Mouse (Mus musculus) mature B cell (primary cell): ENCODE measurements around the gene Arid3c.

Source experiments
- in situ Hi-C: fragments of 300-500 bp; cut with MboI; formaldehyde crosslinking; loops from 2 replicates; pipeline ENCODE4 v1.14.3; 2019

Arid3c gene

DNA sequence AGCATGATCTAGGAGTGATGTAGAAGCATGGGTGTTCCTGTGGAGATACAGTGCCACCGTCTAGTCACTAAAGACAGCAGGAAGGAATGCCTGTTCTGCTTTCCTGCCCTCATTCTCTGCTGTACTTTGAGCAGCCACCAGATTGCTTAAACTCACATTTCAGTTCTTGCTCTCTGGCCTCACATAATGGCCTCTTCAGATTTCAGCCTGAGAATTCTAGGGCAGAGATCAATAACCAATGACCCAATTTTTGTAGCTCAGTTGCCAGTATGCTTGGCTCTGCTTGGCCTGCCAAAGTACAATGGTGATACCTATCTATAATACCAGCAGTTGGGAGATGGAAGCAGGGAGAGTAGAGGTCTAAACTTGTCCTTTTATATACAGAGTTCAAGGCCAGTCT lies 14.1 kb upstream of the Arid3c start:
- in situ Hi-C loops: no loop called here

DNA sequence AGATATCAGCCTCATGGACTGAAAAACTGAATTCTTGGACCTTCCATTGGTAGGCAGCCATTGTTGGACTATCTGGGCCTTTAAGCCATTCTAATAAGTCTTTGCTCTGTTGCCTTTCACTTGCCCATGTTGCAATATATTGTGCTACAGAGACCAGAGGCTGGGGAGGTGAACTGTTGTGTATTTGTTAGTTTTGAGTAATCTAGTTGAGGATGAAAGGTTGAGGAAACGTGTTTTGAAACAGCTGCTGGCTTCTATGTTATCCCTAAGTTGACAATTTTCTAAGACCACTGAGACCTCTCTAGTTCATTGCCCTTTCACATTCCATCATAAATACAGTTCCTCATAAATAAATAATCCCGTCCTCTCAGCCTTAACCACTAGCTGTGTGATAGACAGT lies 13.2 kb upstream of the Arid3c start:
- in situ Hi-C loops: no loop called here

DNA sequence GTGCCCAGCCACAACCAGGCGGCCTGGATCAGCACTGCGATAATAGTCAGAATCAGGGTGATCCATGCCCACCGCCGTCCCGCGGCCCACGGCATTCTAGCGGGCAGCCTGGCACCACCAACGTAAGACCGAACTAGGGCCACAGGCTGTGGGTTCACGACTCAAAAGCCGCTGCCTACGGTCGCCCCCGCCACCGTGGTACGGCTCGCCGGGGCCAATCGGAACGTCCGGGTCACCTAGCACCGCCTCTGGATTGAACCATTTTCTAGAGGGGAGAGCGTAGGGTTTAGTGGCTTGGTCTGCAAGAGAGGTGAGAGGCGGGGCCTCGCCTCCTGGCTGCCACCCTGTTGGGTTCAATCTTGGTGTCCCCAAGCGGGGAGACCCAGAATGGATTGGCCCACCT lies 10.2 kb upstream of the Arid3c start:
- in situ Hi-C loops: no loop called here

- in situ Hi-C loops: no loop called here
Measured at GRCm38 (mm10) chr4:41740380-41741157, 9.6 kb upstream of the Arid3c start.

GRCm38 (mm10) chr4:41739260-41739659 lies 8.3 kb upstream of the Arid3c start:
- in situ Hi-C loops: no loop called here

DNA sequence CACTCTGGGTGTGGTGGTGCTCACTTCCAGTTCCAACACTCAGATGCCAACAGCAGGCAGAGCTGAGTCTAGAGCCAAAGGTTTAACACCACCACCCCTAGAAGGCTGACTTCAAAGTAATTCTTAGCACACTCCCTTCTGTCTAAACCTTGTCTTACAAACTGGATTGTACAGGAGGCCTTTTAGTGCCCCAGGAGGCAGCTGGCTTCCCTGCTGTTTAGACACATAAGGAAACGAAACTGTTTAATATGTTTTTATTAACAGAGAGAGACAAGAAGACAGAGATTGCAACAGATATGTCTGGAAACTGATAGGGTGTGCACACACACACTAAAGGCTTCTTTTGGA lies 7.3 kb upstream of the Arid3c start:
- in situ Hi-C loops: no loop called here

- in situ Hi-C loops: no loop called here
Measured at GRCm38 (mm10) chr4:41737602-41738255, 6.8 kb upstream of the Arid3c start.

DNA sequence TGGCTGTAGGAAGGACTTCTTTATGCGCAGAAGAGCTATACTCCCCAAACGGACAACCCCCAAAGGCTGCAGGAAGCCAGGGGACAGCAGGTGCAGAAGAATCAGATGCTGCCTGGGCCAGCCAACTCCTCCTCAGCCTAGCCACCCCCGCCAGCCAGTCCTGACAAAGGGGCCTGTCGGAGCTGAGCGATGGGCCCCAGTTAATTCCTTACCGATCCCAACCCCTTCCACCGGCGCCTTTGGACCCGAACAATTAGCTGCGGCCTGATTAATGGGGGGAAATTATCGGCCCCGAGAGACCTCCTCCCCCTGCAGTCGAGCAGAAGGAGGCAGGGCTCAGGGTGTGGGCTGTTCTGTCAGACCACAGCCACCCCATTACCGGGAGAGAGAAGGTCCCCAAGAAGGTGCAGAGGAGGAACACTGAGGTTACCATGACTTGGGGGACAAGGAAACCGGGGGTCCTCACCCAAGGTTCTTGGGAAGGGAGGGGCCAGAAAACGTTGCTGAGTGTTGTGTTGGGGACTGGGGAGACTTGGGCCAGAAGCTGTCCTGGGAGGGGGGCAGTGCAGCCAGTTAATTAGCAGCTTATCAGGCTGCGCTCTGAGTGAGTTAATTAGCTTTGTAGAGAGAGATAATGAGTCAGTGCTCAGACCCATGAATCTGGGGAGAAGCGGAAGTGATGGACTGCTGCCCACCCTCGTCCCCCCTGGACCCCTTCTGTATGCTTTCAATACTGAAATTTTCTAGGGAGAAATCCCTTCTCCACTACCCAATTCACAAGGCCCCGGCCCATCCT lies 3.9 kb downstream of the Arid3c start:
- in situ Hi-C loops: no loop called here

GRCm38 (mm10) chr4:41722918-41723351 lies 8.0 kb downstream of the Arid3c start, which contains the start of gene Dctn3:
Gene Dctn3 (minus strand): TSS chr4:41723170.
- in situ Hi-C loops: loop anchor here (25.0 kb wide), 1 partner anchor 161 kb away; the partner anchor contains the start of genes Dnaic1 and Fam219a

- in situ Hi-C loops: loop anchor here (25.0 kb wide), 1 partner anchor 155 kb away; the partner anchor contains the start of genes Dnaic1 and Fam219a
Measured at GRCm38 (mm10) chr4:41716834-41717233, 14.1 kb downstream of the Arid3c start.

GRCm38 (mm10) chr4:41715596-41715995 lies 15.3 kb downstream of the Arid3c start:
- in situ Hi-C loops: loop anchor here (25.0 kb wide), 1 partner anchor 153 kb away; the partner anchor contains the start of genes Dnaic1 and Fam219a

DNA sequence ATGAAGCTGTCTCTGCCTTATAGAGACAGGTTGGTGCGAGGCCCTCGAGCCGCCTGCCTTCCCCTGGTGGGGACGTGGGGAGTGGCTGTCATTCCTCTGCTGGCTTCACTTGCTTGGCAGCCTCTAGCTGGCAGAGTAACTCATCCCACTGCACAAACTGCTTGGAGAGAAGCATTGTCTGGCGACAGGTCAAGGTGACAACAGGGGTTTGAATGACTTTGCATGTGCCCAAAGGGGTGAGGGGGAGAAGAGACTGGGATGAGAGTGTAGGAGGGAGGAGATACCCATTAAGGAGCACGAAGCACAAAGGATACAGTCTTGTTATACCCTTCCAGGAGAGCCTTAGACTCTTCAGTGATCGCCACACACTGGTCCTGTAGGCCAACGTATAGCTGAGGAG lies 15.9 kb downstream of the Arid3c start:
- in situ Hi-C loops: loop anchor here (25.0 kb wide), 1 partner anchor 153 kb away; the partner anchor contains the start of genes Dnaic1 and Fam219a

DNA sequence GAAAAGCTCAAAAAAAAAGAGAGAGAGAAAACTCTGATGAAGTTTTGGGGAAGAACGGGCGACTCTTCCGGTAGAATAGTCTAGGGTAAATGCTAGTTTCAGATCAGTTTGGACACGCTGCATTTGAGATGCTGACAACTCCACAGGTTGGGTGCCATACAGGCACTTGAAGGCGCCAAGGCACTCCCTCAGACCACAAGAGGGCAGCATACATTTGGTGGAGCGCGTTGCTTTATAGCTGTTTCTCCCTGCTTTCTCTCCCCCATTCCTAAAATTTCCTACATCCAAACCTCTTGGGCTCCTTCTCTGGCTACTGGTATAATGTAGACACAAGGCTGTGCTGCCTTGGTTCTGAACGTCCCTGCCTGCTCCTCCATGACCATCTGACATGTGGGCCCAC lies 16.7 kb downstream of the Arid3c start:
- in situ Hi-C loops: loop anchor here (25.0 kb wide), 1 partner anchor 152 kb away; the partner anchor contains the start of genes Dnaic1 and Fam219a

DNA sequence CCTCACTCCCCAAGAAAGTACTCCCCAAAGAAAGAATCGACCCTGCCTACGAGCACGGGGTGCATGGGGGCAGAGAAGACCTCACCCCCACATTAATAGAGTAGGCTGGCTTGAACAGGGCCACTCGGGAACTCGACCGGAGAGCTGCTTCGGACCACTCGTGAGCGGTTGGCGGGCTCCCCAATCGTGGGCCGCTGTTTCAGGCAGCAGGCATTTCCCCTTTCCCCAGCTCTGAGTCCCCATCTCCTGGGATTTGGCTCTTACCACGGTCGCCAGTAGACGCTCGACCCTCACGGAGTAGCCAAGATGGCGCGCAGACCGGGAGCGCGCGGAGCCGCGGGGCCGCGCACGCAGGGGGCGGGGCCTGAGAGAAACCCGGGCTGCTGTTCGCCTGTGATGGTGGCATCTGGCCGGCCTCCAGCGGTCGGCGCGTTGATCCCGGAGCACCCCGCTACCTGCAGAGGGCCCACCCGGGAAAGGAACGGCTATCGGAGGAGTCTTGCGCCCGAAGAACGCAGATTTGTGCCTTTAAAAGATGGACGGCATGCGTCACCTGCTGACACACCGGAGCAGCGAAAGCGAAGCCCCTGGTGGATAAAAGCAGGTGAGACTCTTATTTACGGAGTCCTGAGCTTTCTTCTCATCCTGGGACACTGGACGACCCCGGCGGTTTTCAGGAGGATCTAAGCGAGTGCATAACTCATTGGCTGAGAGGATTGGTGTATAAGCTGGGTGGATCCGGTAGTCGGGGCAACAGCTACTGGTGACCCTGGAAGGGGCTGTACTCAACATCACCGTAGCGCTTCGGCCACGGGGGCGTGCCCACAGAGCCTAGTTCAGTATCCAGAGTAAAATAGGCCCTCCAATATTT lies 17.5 kb downstream of the Arid3c start, which contains the start of gene Rpp25l:
TSS of gene Rpp25l (minus strand) at position 338 of the 871 bp plus-strand sequence.
- in situ Hi-C loops: loop anchor here (25.0 kb wide), 1 partner anchor 151 kb away; the partner anchor contains the start of genes Dnaic1 and Fam219a

DNA sequence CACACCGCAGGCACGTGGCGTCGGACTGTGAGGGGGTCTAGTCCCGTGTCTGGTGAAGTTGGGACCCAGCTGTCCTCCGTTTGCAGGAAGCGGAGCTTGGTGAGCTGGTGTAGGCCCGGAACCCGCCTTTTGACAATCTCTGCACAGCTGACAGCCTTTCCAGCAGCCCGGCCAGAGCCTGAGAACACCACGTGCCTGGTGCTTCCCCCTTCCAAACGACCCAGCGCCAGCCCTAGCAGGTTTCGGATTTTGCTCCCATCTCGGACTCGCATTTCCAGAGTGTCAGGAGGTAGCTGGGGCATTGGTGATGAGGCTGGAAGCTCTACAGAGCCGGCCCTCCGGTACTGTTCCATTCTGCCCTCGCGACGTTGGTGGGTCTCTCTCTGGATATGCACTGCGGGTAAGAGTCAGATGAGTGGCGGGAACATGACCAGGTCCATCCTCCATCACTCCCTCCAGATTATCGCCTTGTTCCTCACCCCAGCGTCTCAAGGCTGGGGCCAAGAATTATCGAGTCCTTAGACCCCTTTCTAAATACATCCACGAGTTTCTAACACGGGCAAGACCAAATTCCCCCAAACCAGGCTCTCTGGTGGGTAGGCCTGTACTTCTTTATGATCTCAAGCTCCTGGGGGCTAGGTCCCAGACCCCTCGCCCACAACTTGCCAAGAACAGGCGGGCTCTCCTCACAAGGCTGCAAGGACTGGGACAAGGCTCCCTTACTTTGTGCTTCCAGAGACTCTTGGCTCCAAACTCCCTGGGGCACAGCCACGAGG lies 18.3 kb downstream of the Arid3c start:
- in situ Hi-C loops: loop anchor here (25.0 kb wide), 1 partner anchor 150 kb away; the partner anchor contains the start of genes Dnaic1 and Fam219a

DNA sequence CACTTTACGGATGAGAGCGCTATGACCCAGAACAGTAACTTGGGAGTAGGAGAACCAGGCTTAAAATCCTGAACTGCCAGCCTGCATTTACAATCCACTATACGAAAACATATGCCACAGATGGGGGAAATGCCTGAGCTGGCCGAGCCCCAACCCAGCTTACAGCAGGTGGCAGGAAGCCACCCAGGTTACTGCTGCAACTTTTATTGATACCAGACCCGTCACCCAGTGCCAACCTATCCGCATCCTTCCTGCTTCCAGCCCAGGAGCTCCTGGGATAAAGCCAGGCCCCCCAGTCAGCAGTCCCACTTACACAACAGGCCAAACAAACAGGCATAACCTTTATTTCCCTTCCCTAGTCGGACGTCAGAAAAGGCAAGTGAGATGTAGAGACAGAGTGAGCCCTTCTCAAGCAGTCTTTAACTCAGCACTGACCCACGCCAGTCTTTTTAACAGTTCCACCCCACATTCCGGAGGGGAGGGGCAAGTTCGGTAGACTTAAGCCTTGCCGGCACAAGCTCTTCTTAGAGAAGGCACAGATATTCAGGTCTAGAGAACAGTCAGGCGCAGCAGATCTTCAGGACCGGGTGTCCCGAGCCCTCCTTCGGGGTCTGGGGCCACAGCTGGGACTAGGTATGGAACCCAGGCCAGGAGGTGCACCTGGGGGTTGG lies 19.1 kb downstream of the Arid3c start:
- in situ Hi-C loops: loop anchor here (25.0 kb wide), 1 partner anchor 150 kb away; the partner anchor contains the start of genes Dnaic1 and Fam219a

DNA sequence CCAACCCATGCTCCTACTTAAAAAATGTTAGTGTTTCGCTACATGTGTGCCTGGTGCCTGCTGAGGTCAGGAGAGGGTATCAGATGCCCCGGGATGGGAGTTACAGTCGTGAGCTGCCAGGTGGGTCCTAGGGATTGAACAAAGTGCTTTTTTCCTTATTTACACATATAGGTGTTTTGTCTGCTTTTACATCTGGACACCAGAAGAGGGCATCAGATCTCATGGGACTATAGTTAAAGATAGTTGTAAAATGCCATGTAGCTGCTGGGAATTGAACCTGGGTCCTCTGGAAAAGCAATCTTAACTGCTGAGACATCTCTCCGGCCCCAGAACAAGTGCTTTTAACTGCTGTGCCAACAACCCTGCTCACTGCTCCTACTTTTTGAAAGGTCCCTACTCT lies 20.7 kb downstream of the Arid3c start:
- in situ Hi-C loops: loop anchor here (25.0 kb wide), 1 partner anchor 148 kb away; the partner anchor contains the start of genes Dnaic1 and Fam219a

GRCm38 (mm10) chr4:41708192-41708745 lies 22.7 kb downstream of the Arid3c start:
- in situ Hi-C loops: loop anchor here (25.0 kb wide), 1 partner anchor 146 kb away; the partner anchor contains the start of genes Dnaic1 and Fam219a
